Mouse (Mus musculus) inflammation-experienced regulatory T-cells, adult 6 months (primary cell): ENCODE data around the gene Plxna2. TPM values are rescaled to one million over a fixed set of nuclear protein-coding genes. Genes with fewer than 3 reads are reported as not detected.

Experiments used
- ATAC-seq: one replicate; pipeline ENCODE4 v1.8.0; 2017
- polyA plus RNA-seq, 3 experiments: library from polyadenylated mRNA; unstranded; fragments of 100-300 nt; shearing (Covaris generic); gene quantifications; one replicate each; pipeline ENCODE4 v1.2.1; 2017

Plxna2 gene
- polyA plus RNA-seq, 3 experiments from 2014 or later, result 0.15 TPM; not detected in 2

DNA sequence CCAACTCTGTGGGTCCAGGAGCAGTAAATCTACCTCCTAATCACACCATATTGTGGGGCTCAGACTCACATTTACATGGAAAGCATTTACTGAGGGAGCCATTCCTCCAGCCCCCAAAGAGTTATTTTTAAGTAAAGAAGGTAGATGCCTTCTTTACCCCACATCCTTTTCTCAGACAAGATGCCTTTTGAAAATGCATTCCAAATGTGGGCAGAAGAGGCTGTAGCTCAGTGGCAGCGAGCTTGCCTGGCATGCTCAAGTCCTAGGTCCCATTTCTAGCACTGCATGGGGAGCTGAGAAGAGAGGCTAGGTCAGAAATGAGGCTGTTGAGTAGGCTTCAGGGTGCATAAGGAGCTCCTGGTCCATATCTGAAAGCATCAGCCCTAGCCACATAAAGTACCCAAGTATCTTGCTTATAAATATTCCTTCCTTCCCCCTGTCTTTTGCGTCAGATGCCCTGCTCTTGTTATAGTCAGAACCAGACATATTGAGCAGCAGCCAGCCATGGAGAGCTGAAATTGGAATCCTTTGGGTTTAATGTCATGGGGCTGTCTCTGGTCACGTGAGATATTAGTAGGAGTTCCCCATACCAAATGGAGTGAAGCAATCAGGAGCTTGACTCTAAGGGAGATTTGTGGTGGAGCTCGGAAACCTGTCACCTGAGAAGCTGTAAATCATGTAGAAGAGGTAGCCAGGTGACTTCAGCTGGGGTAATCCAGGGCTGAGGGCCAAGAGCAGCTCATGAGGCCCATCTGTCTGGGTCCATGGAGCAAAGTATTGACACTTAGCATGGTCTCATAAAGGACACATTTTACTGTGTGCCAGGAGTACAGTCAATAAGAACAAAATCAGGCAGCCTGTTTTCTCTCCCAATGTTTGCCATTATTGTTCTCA is 96.4 kb downstream of the Plxna2 start:
- ATAC-seq, result no peak

DNA sequence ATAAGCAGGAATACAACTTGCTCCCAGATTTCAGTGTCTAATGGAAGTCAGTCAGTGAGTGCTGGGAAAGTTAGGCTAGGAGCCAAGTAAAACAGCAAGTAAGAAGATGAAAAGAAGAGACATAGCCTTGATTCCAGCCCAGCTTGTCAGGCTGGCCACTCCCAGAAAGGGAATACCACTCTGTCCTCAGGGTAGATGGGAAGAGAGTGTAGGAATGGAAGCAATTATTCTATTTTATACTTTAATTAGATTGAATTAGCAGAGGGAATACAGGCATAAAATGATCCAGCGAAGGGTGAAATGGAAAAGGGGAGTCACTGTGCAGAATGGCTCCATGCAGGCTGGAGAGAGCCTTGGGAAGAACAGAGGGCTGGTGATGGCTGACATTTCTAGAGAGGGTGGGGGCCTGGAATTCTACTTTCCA is 99.4 kb downstream of the Plxna2 start:
- no peak for ATAC-seq

DNA sequence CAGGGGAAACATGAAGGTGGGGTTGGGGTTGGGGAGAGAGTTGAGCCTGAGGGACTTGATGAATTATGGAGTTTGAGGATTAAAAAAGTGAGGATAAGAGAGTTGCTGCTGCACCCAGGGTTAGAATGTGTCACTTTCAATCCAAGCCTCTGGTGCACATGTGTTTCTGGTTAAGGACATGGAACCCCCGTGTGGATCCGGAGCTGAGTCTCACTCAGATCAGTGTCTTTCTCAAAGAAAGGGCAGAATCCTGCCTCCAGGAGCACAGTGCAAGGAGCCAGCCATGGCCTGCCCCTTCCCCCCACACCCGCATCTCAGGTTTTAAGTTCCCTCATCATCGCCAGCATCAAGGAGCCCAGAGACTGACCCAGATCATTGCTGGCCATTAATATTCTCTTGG is 102.4 kb downstream of the Plxna2 start:
- no peak for ATAC-seq

DNA sequence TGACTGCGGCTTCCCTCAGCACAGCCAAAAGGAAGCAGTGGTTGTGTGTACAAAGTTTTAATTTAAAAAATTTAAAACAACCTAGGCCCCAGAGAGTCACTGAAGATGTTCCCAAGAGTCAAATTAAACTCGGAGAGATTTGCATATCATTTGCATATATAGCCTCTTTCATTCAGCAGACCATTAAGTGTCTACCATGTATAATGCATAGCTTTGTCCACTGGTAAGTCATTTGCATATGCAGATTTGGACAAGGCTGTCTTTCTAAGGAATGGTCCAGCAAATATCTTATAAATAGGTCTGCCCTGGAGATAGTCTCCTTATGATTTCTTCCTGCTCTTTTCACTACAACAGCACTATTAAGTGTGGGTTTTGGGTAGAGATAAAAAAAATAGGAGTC is 103.2 kb downstream of the Plxna2 start:
- ATAC-seq, result no peak

DNA sequence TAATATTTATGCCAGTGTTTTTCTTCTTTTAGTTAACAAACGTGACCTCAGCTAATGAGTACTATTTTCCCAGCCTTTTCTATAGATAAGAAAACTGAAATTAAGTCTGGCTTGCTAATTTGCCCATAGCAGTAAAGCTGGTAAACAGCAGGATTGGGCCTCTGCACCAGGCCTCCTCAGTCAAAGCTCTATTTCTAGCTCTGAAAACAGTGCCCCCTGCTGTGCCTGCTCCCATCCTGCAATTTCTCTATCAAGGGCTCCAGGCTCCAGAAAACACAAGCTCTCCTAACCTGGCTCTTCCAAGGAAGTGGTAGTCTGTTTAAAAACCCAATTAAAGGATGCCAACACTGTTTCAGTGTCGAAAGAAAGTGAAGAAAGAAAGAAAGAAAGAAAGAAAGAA is 104.3 kb downstream of the Plxna2 start:
- ATAC-seq, result no peak

DNA sequence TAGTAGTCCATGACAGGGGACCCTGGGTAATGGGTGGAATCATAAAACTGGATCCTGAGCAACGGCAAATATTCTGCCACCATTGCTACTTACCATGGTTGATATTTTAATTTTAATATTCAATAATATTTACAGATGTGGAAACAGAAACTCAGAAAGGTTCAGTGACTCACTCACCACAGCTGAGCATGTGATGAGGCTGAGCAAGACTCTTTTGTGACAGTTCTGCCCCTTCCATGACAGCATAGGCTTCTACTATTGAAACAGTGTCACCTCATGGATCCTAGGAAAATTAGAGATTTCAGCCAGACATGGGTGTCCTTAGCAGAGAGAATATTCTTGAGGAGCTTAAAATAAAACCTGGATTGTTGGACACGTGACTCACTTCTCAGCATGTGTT is 116.8 kb downstream of the Plxna2 start:
- ATAC-seq, result no peak

DNA sequence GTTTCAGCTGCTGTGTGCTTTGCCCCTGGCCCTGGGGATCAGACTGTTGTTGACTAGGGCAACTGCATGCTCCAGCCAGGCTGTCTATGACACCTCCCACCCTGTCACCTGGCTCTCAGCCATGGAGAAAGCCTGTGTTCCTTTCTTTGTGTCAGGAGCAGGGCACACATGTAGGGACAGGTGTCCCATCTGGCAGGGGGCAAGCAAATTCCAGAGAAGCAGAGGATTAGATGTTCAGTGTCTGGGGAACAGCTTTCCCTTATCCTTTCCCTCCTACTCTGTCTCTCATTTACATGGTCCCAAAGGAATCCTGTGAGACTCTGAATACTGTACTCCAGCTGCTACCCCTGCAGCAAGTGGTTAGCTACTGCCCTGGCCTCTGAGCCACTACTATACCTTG is 121.9 kb downstream of the Plxna2 start:
- no peak for ATAC-seq

DNA sequence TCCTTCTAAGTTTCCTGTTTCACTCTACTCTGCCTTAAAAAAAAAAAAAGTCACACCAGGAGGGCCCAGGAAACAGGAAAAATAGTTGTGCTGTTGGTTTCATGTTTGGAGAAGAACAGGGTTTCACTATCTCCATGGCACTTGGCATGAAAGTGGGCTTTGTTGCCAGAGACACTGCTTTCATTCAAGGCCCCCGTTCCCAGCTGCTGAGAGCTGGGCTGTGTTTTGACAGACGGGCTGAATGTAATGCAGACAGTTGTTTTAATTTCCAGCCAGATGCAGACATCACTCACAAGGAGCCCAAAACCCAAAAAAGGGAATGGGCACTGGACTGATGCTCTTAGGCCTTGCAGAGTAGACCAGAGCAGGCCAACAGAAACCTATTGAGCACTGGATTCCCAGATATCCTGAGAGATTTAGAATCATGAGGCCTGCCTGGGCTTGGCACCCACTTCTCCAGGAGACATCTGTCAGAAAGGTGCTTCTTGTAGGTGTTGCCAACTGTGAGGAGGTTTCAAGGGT is 124.9 kb downstream of the Plxna2 start:
- ATAC-seq, result no peak

DNA sequence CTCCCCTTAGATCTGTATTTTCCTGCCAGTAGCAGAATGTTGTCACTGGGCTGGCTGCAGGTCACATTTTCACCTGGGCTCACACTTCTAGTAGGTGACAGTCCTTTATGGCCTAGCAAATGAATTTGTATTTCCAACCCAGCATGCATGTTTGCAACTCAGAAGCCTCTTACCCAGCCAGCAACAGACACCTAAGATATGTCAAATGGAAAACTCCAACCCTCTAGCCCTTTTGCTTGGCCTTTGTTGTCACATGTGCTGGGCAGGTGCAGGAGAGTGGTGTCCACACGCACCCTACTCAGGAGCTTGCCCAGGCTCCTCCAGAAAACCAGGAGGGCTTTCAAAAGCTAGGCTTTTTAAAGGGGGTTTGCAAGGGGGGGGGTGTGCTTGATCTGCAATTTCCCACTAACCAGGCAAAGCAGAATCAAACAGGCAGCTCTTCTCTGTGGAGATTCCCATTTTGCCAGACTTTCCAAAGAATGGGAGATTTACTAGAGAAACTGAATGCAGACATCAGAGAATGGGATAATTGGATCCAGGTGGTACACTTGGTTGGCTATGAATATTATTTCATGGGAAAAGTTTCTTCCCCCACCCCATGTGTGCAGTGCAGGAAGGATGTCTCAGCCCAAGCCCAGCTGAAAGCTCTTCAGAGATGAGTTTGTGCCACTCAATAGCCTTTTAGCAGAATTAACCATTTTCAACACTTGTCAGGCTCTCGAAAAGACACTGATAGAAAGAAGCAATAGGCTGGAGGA is 127.3 kb downstream of the Plxna2 start:
- no peak for ATAC-seq

DNA sequence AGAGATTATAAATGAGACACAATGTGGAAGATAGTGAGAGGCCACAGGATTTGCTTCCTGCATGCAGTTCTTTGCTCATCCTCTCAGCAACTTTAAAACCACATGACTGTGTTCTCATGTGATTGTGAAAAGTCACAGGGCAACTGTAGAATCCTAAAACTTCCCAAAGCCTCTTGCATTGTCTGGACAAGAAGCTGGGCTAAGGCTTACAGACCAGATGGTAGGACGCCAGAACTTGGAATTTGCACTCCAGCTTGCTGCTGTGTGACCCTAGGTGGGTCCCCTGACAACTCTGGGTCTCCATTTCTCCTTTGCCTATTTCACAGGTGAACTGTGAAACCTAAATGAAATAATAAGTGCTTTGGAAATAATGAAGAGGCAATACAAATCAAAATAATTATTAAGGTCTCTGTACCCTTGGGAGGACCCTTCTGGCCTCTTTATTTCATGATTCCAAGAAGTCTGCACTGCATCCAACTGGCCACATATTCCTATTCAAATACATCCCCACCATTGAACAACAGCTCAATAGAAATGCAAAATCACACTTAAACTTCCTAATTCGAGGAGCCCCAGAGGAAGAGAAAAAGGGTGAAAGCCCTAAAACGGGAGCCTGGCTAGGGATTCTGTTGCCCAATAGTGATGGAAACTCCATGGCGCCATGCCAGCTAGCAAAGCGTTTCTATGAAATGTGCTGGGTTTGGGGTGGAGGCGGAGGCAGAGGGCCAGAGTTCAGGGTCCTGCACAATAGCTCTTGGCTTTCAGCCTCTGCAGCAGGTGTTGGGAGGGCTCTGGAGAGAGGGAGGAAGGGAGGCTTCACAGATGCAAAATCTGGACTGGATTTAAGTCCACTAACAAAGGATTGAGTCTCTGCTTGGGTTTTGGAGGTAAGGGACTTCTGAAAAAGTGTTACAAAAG is 128.6 kb downstream of the Plxna2 start:
- ATAC-seq, result no peak

DNA sequence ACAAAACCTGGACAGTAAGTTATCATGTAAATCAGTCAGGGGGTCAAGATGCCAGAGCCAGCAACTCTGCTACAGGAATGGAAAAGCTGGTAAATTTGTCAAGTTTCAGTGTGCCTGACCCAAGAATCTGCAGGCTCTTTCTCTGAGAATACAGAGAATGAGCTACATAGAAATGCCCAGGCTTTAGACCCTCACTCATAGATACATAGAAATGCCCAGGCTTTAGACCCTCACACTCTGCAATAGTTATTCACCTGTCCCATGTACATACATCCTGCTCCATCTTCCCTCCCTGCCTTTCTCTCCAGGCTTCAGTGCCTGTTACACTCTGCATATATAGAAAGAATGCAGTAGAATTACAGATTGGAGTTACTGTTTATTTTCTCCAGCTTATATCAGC is 129.2 kb downstream of the Plxna2 start:
- no peak for ATAC-seq

DNA sequence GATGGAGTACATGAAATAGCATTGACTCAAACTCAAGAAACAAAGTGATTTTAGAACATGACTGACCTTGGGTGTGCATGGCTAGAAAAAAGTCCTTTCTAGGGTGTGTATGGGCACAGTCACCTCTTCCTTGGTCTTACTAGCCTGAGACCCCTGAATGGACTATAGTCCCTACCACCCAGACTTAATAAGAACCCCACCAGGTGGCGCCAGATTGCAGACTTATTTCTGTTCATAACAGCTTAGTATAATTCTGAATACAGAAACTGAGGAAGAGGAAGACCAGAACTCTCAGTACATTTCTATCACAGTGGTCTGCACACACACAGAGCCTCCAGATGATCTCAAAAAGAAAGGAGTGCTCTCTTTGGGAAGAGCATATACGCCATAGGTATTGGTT is 135.2 kb downstream of the Plxna2 start:
- no peak for ATAC-seq

DNA sequence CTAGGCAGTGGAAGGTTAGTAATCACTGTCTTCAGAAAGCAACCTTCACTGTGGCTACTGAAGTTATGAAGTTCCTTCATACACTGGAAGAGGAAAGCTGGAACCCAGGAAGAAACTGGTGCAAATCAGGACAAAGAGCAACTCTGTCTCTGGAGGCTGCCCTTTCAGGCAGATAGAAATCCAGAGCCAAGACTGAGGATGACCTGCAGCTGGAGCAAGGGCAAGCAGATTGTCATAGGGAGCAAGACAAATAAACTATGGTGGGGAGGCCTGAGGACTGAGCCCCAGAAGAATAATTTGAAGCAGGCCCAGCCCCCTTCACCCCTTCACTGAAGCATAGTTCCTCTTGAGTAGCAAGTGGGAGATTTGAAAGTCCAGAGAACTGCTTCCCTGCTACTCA is 138.0 kb downstream of the Plxna2 start:
- ATAC-seq, result no peak

DNA sequence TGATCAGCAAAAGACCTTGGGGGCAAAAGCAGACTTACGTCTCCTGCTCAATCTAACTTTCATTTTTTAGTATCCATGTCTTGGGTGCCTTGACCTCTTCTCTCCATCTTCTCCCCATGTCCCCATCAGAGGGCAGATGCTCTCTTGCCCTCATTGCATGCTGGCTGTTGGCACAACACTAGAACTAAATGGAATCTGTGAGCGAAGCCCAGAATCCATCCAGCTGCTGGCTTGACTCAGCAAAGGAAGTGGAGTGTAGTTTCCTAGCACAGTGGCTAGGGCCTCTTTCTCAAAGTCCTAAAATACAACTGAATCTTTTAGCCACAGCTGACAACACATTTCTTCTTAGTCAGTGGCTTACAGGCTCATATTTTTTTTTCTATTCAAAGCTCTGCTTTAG is 138.4 kb downstream of the Plxna2 start:
- no peak for ATAC-seq

DNA sequence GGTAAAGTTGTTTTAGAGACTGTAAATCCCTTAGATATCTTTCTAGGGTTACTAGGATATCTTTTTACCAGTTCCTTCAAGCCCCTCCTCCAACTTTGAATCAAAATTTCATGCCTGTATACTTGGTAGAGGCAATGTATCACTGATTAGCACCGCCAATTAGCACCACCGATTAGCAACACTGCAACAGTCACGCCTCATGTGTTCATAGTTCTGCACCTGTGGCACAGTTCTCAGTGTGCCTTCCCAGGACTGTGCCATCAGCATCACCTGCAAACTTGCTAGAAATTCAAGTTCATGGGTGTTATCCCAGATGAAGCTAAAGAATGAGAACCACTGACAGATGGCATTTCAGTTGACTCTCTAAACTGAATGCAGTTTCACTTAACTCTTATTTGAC is 138.8 kb downstream of the Plxna2 start:
- no peak for ATAC-seq

DNA sequence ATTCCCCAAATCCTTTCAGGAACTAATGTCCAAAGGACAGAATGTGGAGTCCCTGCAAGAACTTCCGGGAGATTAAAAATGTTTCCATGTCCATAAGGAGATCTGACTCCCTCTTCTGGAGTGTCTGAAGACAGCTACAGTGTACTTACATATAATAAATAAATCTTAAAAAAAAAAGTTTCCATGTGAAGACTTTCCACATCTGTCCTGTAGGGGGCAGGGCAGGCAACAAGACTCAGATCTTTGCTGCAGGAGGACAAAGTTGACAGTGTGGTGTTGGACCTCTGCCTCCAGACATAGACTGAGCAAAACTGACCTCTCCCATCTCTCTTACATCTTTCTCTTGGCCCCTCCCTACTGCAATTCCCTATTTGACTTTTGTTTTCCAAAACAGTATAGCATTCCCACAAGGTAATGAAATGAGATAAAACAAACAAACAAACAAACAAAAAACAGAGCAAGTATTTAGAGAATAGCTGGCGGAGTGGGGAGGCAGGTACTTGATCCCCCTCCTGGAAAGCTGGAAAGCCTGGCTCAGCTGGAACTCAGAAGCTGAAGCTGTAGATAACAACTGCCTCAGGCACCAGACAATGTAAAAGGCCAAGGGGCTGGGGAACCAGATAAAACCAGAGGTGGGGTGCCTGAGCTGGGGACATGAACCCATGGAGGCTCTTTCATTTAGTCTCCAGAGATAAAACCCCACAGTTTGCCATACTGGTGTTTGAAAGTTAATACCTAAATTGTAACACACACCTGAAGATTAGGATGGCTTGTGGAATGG is 143.6 kb downstream of the Plxna2 start:
- no peak for ATAC-seq

DNA sequence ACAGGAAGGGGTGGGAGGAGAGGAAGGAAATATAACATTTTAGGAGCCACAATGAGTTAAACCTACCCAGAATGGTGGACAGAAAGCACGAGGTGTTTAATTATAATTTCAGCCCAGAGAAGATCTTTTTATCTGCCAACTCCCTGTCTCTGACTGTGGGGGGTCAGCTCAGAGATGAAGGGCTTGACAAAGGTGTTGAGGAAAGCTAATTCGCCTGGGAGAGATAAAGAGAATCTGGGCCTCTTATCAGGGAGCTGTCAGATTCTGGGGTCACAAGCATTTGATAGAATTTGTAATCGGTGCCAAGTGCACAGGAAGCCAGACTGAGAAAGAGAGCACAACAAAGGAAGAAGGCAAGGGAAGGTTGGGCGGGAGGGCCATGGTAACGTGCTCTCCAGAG is 144.9 kb downstream of the Plxna2 start:
- no peak for ATAC-seq

DNA sequence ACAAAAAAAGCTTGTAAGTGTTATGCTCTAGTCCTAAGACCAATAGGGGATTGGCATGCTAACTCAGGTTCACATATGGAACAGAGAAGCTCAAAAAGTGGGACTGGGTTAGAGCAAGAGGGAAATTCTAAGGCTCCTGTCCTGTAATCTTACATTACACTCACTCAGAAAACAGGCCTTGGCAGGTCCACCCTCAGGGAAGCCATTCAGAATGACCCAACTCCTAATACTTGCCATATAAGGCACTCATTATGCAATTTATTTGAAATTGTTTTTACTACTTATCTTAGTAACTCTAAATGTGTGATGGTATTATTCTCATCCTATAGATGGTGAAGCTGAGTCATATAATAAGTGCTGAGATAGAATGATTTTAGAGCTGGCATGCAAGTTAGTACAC is 146.9 kb downstream of the Plxna2 start:
- no peak for ATAC-seq

DNA sequence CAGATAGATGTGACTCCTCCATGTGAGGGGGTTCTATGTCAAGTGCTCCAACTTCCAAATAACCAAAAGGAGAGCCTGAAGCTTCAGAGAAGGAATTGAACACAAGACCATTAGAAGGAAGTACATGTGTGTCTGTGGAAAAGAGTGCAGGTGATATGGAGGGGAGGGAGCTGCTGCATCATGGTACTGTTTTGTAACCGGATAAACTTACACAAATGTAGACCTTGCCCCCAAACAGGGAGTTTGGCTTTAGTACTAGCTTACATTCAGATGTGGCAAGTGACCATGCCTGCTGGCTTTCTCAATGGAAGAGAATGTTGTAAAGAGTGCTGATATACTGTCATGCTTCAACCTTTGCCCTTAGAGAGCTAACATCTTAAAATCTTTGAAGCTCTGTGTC is 150.8 kb downstream of the Plxna2 start:
- no peak for ATAC-seq

DNA sequence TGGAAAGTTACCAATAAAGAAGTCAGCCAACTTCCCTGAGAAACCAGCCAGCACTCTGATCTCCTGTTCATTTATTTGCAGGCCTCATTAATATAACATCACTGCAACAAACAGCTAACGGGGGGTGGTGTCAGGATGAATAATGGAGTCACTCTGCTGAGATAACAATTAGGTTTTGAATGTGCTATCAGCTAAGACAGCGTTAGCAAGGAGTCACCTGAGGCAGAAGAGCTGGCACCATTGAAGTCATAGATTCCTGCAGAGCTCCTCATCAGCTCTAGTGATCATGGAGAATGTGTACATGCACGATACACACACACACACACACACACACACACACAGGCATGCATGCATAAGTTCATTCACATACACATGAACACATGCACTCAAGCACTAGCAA is 154.0 kb downstream of the Plxna2 start:
- ATAC-seq, result no peak

DNA sequence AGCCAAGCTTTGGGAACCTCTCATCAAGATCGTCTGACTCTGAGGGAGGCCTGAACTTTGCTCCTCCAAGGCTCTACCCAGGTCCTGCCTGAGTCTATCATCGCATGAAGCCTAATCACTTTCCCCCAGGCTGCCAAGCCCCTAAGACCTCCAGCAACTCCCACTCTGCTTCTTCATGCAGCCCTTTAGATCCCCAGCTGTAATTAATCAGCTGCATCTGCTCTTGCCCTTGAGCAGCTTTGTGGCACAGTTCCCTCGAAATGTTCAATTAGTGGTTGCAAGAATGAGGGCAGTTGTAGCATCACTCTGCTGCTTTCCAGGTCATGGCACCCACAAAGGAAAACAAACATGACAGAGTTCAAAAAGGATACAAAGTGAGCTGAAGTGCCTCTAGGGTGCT is 155.9 kb downstream of the Plxna2 start:
- no peak for ATAC-seq

DNA sequence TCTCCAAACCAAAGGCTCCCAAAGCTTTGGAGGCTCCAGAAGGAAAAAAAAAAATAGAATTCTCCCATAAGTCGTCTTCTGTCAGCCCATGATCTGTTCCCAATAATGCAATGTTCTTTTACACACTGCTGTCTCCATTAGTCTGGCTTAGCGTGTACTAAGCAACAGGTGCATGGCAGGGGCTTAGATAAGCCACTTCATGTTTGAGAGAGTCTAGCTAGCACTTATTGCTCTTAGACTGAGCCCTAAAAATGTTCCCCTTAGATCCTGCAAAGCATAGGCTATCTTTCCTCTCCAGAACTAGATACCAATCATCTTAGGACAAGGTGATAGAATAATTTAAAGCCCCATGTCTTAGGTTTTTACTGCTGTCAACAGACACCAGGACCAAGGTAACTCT is 156.3 kb downstream of the Plxna2 start:
- no peak for ATAC-seq
